Mouse (Mus musculus) lung, embryonic 14.5 days (tissue): Measurements from ENCODE around the gene Tmem191c. TPM values are rescaled to one million over a fixed set of nuclear protein-coding genes. Genes with fewer than 3 reads are reported as not detected.
A peak's percentile ranks its signal among the peaks of the same experiment; 100 is the strongest.

Source experiments
- ATAC-seq: fragments of 200-750 bp; cut with Nextera tagmentation; 2 replicates; pipeline ENCODE4 v1.8.0; 2017; ENCODE audit warnings: mild to moderate bottlenecking, moderate TSS enrichment, moderate library complexity; ENCODE audit not compliant: insufficient read depth
- DNase-seq: peaks from one replicate; pipeline ENCODE4 v3.0.0-alpha.2; 2015
- H3K27ac ChIP-seq: fragments of 300-500 bp; sonication (generic); 2 replicates; pipeline ENCODE4 v1.5.1; 2014; ENCODE audit warnings: low read depth, mild to moderate bottlenecking, moderate library complexity
- H3K27me3 ChIP-seq: fragments of 300-500 bp; sonication (generic); 2 replicates; pipeline ENCODE4 v1.6.1; 2014; ENCODE audit warnings: low read length, control low read depth; ENCODE audit not compliant: insufficient read depth
- H3K36me3 ChIP-seq: fragments of 300-500 bp; sonication (generic); 2 replicates; pipeline ENCODE4 v1.6.1; 2014; ENCODE audit warnings: control low read depth; ENCODE audit not compliant: insufficient read depth
- H3K4me1 ChIP-seq: fragments of 300-500 bp; sonication (generic); 2 replicates; pipeline ENCODE4 v1.6.1; 2014; ENCODE audit warnings: antibody characterized with exemption, control low read depth; ENCODE audit not compliant: insufficient read depth
- H3K4me2 ChIP-seq: fragments of 300-500 bp; sonication (generic); 2 replicates; pipeline ENCODE4 v1.6.1; 2014; ENCODE audit warnings: mild to moderate bottlenecking
- H3K4me3 ChIP-seq: fragments of 300-500 bp; sonication (generic); 2 replicates; pipeline ENCODE4 v1.5.1; 2014; ENCODE audit warnings: low read depth, low read length
- H3K9ac ChIP-seq: fragments of 300-500 bp; sonication (generic); 2 replicates; pipeline ENCODE4 v1.6.1; 2014
- H3K9me3 ChIP-seq: fragments of 300-500 bp; sonication (generic); 2 replicates; pipeline ENCODE4 v1.6.1; 2016; ENCODE audit warnings: low read depth, low read length, control low read depth
- CTCF ChIP-seq: IDR thresholded peaks from 2 replicates; pipeline ENCODE4 v1.5.1; 2016; ENCODE audit warnings: antibody characterized with exemption, low read depth
- WGBS: fragments of 180-500 bp; shearing (Covaris S2); extraction: QIAGEN DNeasy Blood & Tissue Kit; methylation state at CpG from one replicate; pipeline ENCODE4 v1.1.7; 2014; 5-methylcytosine and 5-hydroxymethylcytosine counted together
- polyA plus RNA-seq: library from polyadenylated mRNA; unstranded; fragments of >200 nt; fragmentation: Nextera tagmentation; extraction: Ambion mirVana; gene quantifications from 2 replicates; pipeline ENCODE4 v1.2.1, GENCODE M21; 2014

The Tmem191c gene
- polyA plus RNA-seq, 1 experiment from 2014 or later = 6.7 TPM

- 85% methylated on average over 1 of the region's 1 CpGs for WGBS
- no peak for TF ChIP-seq CTCF
- Histone ChIP-seq H3K4me3 (no peak overlapping the region), H3K9me3 (no peaks in the 10 kb centered on the region), H3K4me1 (no peaks in the 10 kb centered on the region), H3K4me2 (no peak overlapping the region), H3K27me3 (no peaks in the 10 kb centered on the region), H3K9ac (no peak overlapping the region), H3K27ac (no peak overlapping the region), H3K36me3 (peaks cover 42% of the 10 kb centered on the region)
- ATAC-seq = no peak
- DNase-seq = no peak
Observed at GRCm38 (mm10) chr16:17261341-17261740, 14.5 kb upstream of the Tmem191c start.

DNA sequence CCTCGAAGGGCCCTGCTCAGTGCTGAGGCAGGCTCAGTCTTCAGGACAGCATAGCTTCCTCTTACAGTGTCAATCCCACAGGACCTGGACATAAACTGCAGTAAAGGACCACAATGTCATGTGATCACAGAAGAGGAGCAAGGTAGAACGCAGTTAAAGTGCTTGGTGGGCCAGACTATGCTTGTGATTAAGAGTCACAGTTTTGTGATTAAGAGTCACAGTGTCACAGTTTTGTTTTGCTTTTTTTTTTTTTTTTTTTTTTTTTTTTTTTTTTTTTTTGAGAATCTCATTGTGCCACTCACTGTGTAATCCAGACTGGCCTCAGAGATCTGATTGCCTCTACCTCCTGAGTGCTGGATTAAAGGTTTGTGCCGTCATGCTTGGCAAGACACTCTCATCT lies 9.8 kb upstream of the Tmem191c start:
- no peak for TF ChIP-seq CTCF
- WGBS = 79% methylated on average over 3 of the region's 3 CpGs
- ATAC-seq (no peak), DNase-seq (no peak)
- H3K9ac ChIP-seq = no peak overlapping the region
- H3K4me2 ChIP-seq = no peak overlapping the region
- no peaks in the 10 kb centered on the region for H3K27me3 ChIP-seq
- H3K36me3 ChIP-seq = 0 out of 2 replicates have a peak, but pooled peaks cover 2% of the 10 kb centered on the region
- peaks cover 3% of the 10 kb centered on the region; the same call in 1 of the 2 replicates for H3K9me3 ChIP-seq
- no peak overlapping the region for H3K27ac ChIP-seq
- no peak overlapping the region for H3K4me3 ChIP-seq
- H3K4me1 ChIP-seq = no peaks in the 10 kb centered on the region

DNA sequence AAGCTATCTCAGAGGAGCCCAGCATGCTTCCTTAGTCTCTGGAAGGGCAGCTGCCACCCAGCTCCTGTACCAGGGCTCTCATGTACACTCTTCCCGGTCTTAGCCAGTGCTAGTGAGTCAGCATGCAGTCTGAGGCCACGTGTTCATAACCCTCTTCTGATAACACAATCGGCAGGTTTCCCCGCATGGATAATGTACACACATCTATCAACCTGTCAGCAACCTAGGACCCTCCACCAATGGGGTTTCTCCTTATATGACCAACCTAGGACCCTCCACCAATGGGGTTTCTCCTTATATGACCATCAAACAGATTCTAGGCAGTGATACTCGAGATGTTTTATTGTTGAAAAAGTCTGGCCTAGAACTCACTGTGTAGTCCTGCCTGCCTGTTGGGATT lies 7.9 kb upstream of the Tmem191c start:
- 22% methylated on average over 5 of the region's 5 CpGs for WGBS
- H3K36me3 ChIP-seq = no peaks in the 10 kb centered on the region
- no peak overlapping the region for H3K4me2 ChIP-seq
- ATAC-seq = no peak
- no peaks in the 10 kb centered on the region for H3K4me1 ChIP-seq
- no peak overlapping the region for H3K4me3 ChIP-seq
- peaks cover 3% of the 10 kb centered on the region; the same call in 1 of the 2 replicates for H3K9me3 ChIP-seq
- DNase-seq = no peak
- no peak overlapping the region for H3K9ac ChIP-seq
- no peak overlapping the region for H3K27ac ChIP-seq
- no peak for TF ChIP-seq CTCF
- no peaks in the 10 kb centered on the region for H3K27me3 ChIP-seq

DNA sequence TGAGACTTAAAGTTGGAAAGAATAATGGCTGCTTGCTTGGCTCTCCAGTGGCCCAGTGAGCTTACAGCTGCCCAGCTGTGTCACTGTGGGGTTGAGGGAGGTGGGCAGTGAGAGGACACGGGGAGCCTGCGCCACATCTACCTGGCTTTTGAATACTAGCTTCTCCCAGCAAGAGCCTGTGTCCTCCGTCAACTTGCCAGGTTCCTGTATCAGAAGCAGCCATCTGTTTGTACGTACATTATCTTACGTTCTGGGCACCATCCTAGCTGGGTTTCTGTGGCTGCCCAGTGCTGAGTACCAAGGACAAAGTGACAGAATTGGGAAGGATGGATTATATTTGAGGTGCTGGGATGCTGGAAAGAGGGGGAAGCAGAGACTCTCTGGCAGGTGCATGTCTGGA lies 6.0 kb upstream of the Tmem191c start:
- no peak overlapping the region for H3K4me3 ChIP-seq
- H3K27me3 ChIP-seq = no peaks in the 10 kb centered on the region
- no peaks in the 10 kb centered on the region for H3K4me1 ChIP-seq
- ATAC-seq (no peak), DNase-seq (no peak)
- H3K9ac ChIP-seq = no peak overlapping the region
- 82% methylated on average over 5 of the region's 5 CpGs for WGBS
- no peak overlapping the region for H3K27ac ChIP-seq
- H3K36me3 ChIP-seq = no peaks in the 10 kb centered on the region
- no peak for TF ChIP-seq CTCF
- H3K9me3 ChIP-seq = peaks cover 3% of the 10 kb centered on the region; the same call in 1 of the 2 replicates
- no peak overlapping the region for H3K4me2 ChIP-seq

DNA sequence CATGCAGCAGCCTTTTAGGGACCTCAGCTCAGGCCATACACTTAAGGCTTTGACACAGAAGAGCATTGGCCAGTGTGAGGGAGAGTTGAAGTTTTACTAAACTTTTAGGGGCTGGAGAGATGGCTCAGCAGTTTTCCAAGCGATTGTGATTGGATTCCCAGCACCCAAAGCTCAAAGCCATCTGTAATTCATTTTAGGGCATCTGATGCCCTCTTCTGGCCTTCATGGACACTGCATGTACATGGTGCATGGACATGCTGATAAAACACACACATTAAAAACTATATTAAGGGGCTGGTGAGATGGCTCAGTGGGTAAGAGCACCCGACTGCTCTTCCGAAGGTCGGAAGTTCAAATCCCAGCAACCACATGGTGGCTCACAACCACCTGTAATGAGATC lies 4.8 kb upstream of the Tmem191c start:
- 68% methylated on average over 4 of the region's 4 CpGs for WGBS
- ATAC-seq = no peak
- TF ChIP-seq CTCF = peak; percentile 50

GRCm38 (mm10) chr16:17271856-17272255 lies 4.0 kb upstream of the Tmem191c start:
- TF ChIP-seq CTCF = no peak
- ATAC-seq (no peak), DNase-seq (no peak)
- H3K9ac ChIP-seq = no peak overlapping the region
- H3K36me3 ChIP-seq = no peaks in the 10 kb centered on the region
- H3K27me3 ChIP-seq = peaks cover 3% of the 10 kb centered on the region; the same call in 1 of the 2 replicates
- H3K9me3 ChIP-seq = peaks cover 3% of the 10 kb centered on the region; the same call in 1 of the 2 replicates
- no peak overlapping the region for H3K4me2 ChIP-seq
- no peak overlapping the region for H3K4me3 ChIP-seq
- 70% methylated on average over 6 of the region's 6 CpGs for WGBS
- H3K27ac ChIP-seq = no peak overlapping the region
- peaks cover 5% of the 10 kb centered on the region; the same call in 1 of the 2 replicates for H3K4me1 ChIP-seq

More for the DNA sequence above, 4.8 kb upstream of the Tmem191c start:
- peak; percentile 28 for DNase-seq
- H3K27ac ChIP-seq = no peak overlapping the region
- H3K9ac ChIP-seq = no peak overlapping the region
- no peaks in the 10 kb centered on the region for H3K27me3 ChIP-seq
- no peak overlapping the region for H3K4me3 ChIP-seq
- H3K9me3 ChIP-seq = peaks cover 3% of the 10 kb centered on the region; the same call in 1 of the 2 replicates
- H3K4me2 ChIP-seq = no peak overlapping the region
- no peaks in the 10 kb centered on the region for H3K36me3 ChIP-seq
- H3K4me1 ChIP-seq = no peaks in the 10 kb centered on the region

DNA sequence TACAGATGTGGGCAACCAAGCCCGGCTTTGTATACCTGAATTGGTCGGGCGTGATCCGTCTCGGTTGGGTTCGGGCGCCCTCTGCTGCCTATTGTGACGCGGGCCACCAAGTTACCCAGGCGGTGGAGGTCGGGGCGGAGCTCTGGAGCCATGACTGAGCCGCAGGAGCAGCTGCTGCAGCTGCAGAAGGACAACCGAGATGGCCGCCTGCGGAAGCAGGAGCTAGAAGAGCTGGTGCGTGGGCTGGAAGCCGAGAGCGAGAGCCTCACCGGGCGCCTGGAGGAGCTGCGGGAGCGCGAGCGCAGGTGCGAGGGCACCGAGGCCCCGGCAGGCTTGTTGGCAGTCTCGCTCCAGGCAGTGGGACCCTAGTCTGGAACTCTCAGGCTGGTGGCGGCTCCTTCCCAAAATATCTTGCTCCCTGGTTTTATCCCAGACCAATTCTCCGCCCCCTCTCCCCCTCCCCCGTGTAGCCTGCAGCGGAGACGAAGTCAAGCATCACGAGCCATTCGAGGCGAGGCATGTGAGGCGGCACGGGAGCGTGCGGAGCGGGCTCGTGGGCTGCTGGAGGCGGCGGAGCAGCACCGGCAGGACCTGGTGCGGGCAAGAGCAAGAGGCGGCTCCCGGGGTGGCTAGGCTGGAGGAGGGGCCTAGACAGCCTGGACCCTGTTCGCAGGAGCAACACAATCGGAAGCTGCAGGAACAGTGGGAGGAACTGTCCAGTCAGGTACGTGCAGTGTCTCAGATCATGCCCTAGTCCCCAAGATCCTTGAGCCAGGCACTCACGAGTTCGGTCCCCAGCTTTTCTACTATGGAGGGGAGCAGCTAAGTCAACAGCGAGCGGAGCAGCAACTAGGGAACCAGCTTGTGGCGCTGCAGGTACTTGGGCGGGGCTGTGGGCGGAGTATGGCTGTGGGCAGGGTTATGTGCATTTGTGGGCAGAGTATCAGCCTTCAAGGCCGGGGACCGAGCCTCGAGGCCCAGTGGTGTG lies 581 bp downstream of the Tmem191c start:
- DNase-seq = peak; percentile 96
- TF ChIP-seq CTCF = peak; percentile 91
- peaks cover 22% of the 10 kb centered on the region for H3K27me3 ChIP-seq
- peaks cover 6% of the 10 kb centered on the region; the same call in 1 of the 2 replicates for H3K36me3 ChIP-seq
- peaks cover 11% of the 10 kb centered on the region for H3K4me1 ChIP-seq
- under 1% methylated on average over 62 of the region's 62 CpGs for whole genome bisulfite sequencing
- peak overlapping the region; percentile 53 for H3K4me3 ChIP-seq
- no peaks in the 10 kb centered on the region for H3K9me3 ChIP-seq
- peak overlapping the region; percentile 97 for H3K4me2 ChIP-seq
- peak overlapping the region; percentile 38 for H3K9ac ChIP-seq
- no peak overlapping the region; the same call in 1 of the 2 replicates for H3K27ac ChIP-seq
- ATAC-seq = peak; percentile 85
